In genomic region chr2:158667022-158667670, GRCm38 (mm10) we compare ENCODE assay signal across 8 mouse cellular contexts. TPM values are rescaled to one million over a fixed set of nuclear protein-coding genes. Genes with fewer than 3 reads are reported as not detected.
DNase-seq lines count a peak whose midpoint lies in the region; ATAC-seq and TF ChIP-seq lines count a peak whose summit lies in the region.

No protein-coding gene starts in this region.

- H3K27ac ChIP-seq in forebrain, embryonic 11.5 days (ENCODE audit: low read depth, low read length): no peak overlapping the region
- peak overlapping the region; percentile 65 for H3K27ac ChIP-seq in liver, postnatal 0 days (ENCODE audit: low read depth)
- H3K27ac ChIP-seq in neural tube, embryonic 13.5 days (replicated peaks): peak overlapping the region; percentile 61

- intact Hi-C loops in heart, postnatal 25 days (cut with DNase I): no loop called here

- WGBS in forebrain, embryonic 11.5 days: under 1% methylated on average over 47 of the region's 47 CpGs
- under 1% methylated on average over 41 of the region's 47 CpGs for WGBS in liver, postnatal 0 days (ENCODE audit: insufficient replicate concordance)
- WGBS in neural tube, embryonic 13.5 days: under 1% methylated on average over 47 of the region's 47 CpGs

- no peak for TF ChIP-seq EP300 in liver, postnatal 0 days (IDR thresholded peaks at IDR 0.05; ENCODE audit: low read depth)

- peak overlapping the region; percentile 52 for H3K4me3 ChIP-seq in forebrain, embryonic 11.5 days (ENCODE audit: low read depth, low read length)
- peak overlapping the region; percentile 55 for H3K4me3 ChIP-seq in liver, postnatal 0 days (ENCODE audit: low read depth, low read length)
- peak overlapping the region; percentile 61 for H3K4me3 ChIP-seq in neural tube, embryonic 13.5 days

- H3K4me2 ChIP-seq in forebrain, embryonic 11.5 days (ENCODE audit: low read depth, low read length, severe bottlenecking): peak overlapping the region; percentile 99
- H3K4me2 ChIP-seq in liver, postnatal 0 days (ENCODE audit: low read depth, low read length): peak overlapping the region; percentile 63
- H3K4me2 ChIP-seq in neural tube, embryonic 13.5 days: peak overlapping the region; percentile 98

- H3K9me3 ChIP-seq in forebrain, embryonic 11.5 days (ENCODE audit: control insufficient read depth, low read length): no peaks in the 10 kb centered on the region
- no peaks in the 10 kb centered on the region for H3K9me3 ChIP-seq in liver, postnatal 0 days (ENCODE audit: low read length)
- no peaks in the 10 kb centered on the region for H3K9me3 ChIP-seq in neural tube, embryonic 13.5 days

- DNase-seq in ovary, adult 18-20 months (ENCODE audit: low spot score): peak; percentile 37
- DNase-seq in ovary, postnatal 14 days (ENCODE audit: low spot score): no peak
- DNase-seq in forebrain, embryonic 11.5 days (ENCODE audit: low spot score): peak; percentile 86
- DNase-seq in heart, postnatal 25 days (ENCODE audit: low spot score): peak; percentile 34
- DNase-seq in kidney, postnatal 4 days: peak; percentile 60 to 75
- peak; percentile 71 for DNase-seq in liver, postnatal 0 days
- DNase-seq in testis, postnatal 14 days (ENCODE audit: low spot score): peak; percentile 44

- no peaks in the 10 kb centered on the region for H3K36me3 ChIP-seq in forebrain, embryonic 11.5 days (ENCODE audit: control insufficient read depth, insufficient read depth, low read length)
- no peaks in the 10 kb centered on the region for H3K36me3 ChIP-seq in liver, postnatal 0 days (replicated peaks; ENCODE audit: insufficient read depth, low read length)
- no peaks in the 10 kb centered on the region for H3K36me3 ChIP-seq in neural tube, embryonic 13.5 days

- peak overlapping the region; percentile 53 for H3K9ac ChIP-seq in forebrain, embryonic 11.5 days (ENCODE audit: low read length)
- peak overlapping the region; percentile 39 for H3K9ac ChIP-seq in liver, postnatal 0 days (replicated peaks)
- H3K9ac ChIP-seq in neural tube, embryonic 13.5 days: peak overlapping the region; percentile 80

- TF ChIP-seq CTCF in liver, postnatal 0 days (IDR thresholded peaks at IDR 0.05; ENCODE audit: low read depth): no peak

- H3K27me3 ChIP-seq in forebrain, embryonic 11.5 days (ENCODE audit: control insufficient read depth, insufficient read depth, low read length): peaks cover 26% of the 10 kb centered on the region
- H3K27me3 ChIP-seq in liver, postnatal 0 days (ENCODE audit: insufficient read depth, low read length): peaks cover 44% of the 10 kb centered on the region
- peaks cover 40% of the 10 kb centered on the region for H3K27me3 ChIP-seq in neural tube, embryonic 13.5 days

- peaks cover 13% of the 10 kb centered on the region for H3K4me1 ChIP-seq in forebrain, embryonic 11.5 days (replicated peaks; ENCODE audit: control insufficient read depth, insufficient read depth, low read length)
- peaks cover 20% of the 10 kb centered on the region for H3K4me1 ChIP-seq in liver, postnatal 0 days (ENCODE audit: insufficient read depth)
- peaks cover 32% of the 10 kb centered on the region for H3K4me1 ChIP-seq in neural tube, embryonic 13.5 days (replicated peaks)

- ATAC-seq in forebrain, embryonic 11.5 days (replicated peaks; ENCODE audit: low FRiP score): peak; percentile 85
- peak; percentile 78 for ATAC-seq in liver, postnatal 0 days
- peak; percentile 82 for ATAC-seq in neural tube, embryonic 13.5 days (ENCODE audit: low read depth)

RNA-seq across cellular contexts. Expression of gene Ppp1r16b, which starts 1.9 kb away (rescaled TPM):
- polyA plus RNA-seq in forebrain, embryonic 11.5 days (2014; fragmentation: Nextera tagmentation; extraction: Ambion mirVana): 2.8 TPM in 2 replicates
- 10 to 100 TPM; 15.0 to 15.3 TPM for total RNA-seq in heart, postnatal 25 days (2021)
- polyA plus RNA-seq in liver, postnatal 0 days (2015; fragmentation: Nextera tagmentation; extraction: Ambion mirVana): 2.5 and 2.9 TPM in 2 replicates
- 9.8 and 9.9 TPM in 2 replicates for polyA plus RNA-seq in neural tube, embryonic 13.5 days (2015; fragmentation: Nextera tagmentation; extraction: Ambion mirVana)

RNA-seq across cellular contexts. Expression of gene Actr5, which starts 42.5 kb away (rescaled TPM):
- polyA plus RNA-seq in forebrain, embryonic 11.5 days (2014; fragmentation: Nextera tagmentation; extraction: Ambion mirVana): 20.6 and 20.7 TPM in 2 replicates
- 1 to 10 TPM; 5.3 to 5.5 TPM for total RNA-seq in heart, postnatal 25 days (2021)
- polyA plus RNA-seq in liver, postnatal 0 days (2015; fragmentation: Nextera tagmentation; extraction: Ambion mirVana): 2.8 and 3.1 TPM in 2 replicates
- polyA plus RNA-seq in neural tube, embryonic 13.5 days (2015; fragmentation: Nextera tagmentation; extraction: Ambion mirVana): 10.5 and 11.1 TPM in 2 replicates

RNA-seq across cellular contexts. Expression of gene Slc32a1, which starts 56.6 kb away (rescaled TPM):
- 1.9 and 2.5 TPM in 2 replicates for polyA plus RNA-seq in forebrain, embryonic 11.5 days (2014; fragmentation: Nextera tagmentation; extraction: Ambion mirVana)
- not detected for total RNA-seq in heart, postnatal 25 days (2021)
- not detected in 2 replicates for polyA plus RNA-seq in liver, postnatal 0 days (2015; fragmentation: Nextera tagmentation; extraction: Ambion mirVana)
- polyA plus RNA-seq in neural tube, embryonic 13.5 days (2015; fragmentation: Nextera tagmentation; extraction: Ambion mirVana): 6.2 and 7.4 TPM in 2 replicates
